Mouse (Mus musculus): ENCODE data around the gene Cbx3.

DNA sequence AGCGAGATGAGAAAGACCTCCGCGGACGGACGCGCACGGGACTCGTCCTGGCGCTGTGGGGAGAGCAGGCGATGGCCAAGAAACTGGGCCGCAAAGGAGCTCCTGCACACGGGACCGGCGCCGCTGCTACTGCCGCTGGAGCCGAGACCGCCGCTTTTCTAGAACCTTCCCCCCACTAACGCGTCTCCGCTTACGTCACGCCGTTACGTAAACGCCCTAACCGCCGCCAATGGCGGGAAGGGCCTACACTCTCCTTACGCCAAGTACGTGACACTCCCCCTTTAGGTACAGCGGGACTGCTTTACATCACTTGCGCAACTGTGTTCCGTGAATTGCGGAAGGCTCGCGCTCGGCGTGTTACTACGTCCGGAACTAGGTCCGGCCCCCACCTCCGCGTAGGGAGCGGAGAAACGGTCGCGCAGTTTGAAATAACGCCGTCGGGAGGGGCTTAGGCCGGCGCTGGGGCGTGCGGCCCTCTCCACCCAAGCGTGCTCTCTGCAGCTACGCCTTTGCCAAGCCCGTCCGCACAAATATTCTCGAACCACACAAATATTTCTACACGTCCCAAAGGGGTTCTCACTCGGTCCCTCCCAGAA is 347 bp upstream of the Cbx3 start, which contains the start of gene Hnrnpa2b1:
- no peak for TF ChIP-seq CTCF (IDR thresholded peaks at IDR 0.05; ENCODE audit: low read depth)
- peak; percentile 94 for TF ChIP-seq EP300 (IDR thresholded peaks at IDR 0.05; ENCODE audit: low read depth)
